Mouse (Mus musculus): ENCODE data around the gene Nup153. TPM values are rescaled to one million over a fixed set of nuclear protein-coding genes. Genes with fewer than 3 reads are reported as not detected.
A peak's percentile ranks its signal among the peaks of the same experiment; 100 is the strongest.

The Nup153 gene
- total and polyA plus RNA-seq, 2 experiments = 25.0 to 28.8 TPM

GRCm38 (mm10) chr13:46736479-46736865 lies 8.7 kb upstream of the Nup153 start:
- no peaks in the 10 kb centered on the region for H3K36me3 ChIP-seq (ENCODE audit: control insufficient read depth, insufficient read depth, low read length)
- no peaks in the 10 kb centered on the region for H3K27me3 ChIP-seq (ENCODE audit: control insufficient read depth, insufficient read depth, low read length)
- peak overlapping the region; percentile 26 for H3K27ac ChIP-seq (replicated peaks; ENCODE audit: insufficient read depth, low read depth, low read length)
- peak overlapping the region; percentile 47 for H3K9ac ChIP-seq (ENCODE audit: low read depth, low read length)
- no peak for TF ChIP-seq CTCF (IDR thresholded peaks at IDR 0.05; ENCODE audit: low read depth, low read length)
- no peak for TF ChIP-seq POLR2A (IDR thresholded peaks at IDR 0.05; ENCODE audit: extremely low read depth, insufficient read depth, low read length)
- no peaks in the 10 kb centered on the region; the same call in 1 of the 2 replicates for H3K4me1 ChIP-seq (ENCODE audit: control insufficient read depth, insufficient read depth, low read length)
- peak; percentile 29 for DNase-seq (ENCODE audit: extremely low read depth, low read depth, low spot score)
- H3K79me2 ChIP-seq (ENCODE audit: control insufficient read depth, insufficient read depth, low read length) = no peaks in the 10 kb centered on the region
- H3K4me3 ChIP-seq (ENCODE audit: insufficient read depth, low read depth, low read length) = peak overlapping the region; percentile 51
- WGBS = 1% methylated on average over 12 of the region's 12 CpGs

GRCm38 (mm10) chr13:46735808-46736478 lies 8.2 kb upstream of the Nup153 start:
- Histone ChIP-seq H3K4me1 (ENCODE audit: control insufficient read depth, insufficient read depth, low read length) (no peaks in the 10 kb centered on the region; the same call in 1 of the 2 replicates), H3K9ac (ENCODE audit: low read depth, low read length) (peak overlapping the region; percentile 47), H3K4me3 (ENCODE audit: insufficient read depth, low read depth, low read length) (peak overlapping the region; percentile 51), H3K27ac (replicated peaks; ENCODE audit: insufficient read depth, low read depth, low read length) (peak overlapping the region; percentile 26), H3K36me3 (ENCODE audit: control insufficient read depth, insufficient read depth, low read length) (no peaks in the 10 kb centered on the region), H3K27me3 (ENCODE audit: control insufficient read depth, insufficient read depth, low read length) (no peaks in the 10 kb centered on the region), H3K79me2 (ENCODE audit: control insufficient read depth, insufficient read depth, low read length) (no peaks in the 10 kb centered on the region)
- 1% methylated on average over 20 of the region's 20 CpGs for WGBS
- DNase-seq (ENCODE audit: extremely low read depth, low read depth, low spot score) = peak; percentile 61
- TF ChIP-seq POLR2A (IDR thresholded peaks at IDR 0.05; ENCODE audit: extremely low read depth, insufficient read depth, low read length) = no peak
- no peak for TF ChIP-seq CTCF (IDR thresholded peaks at IDR 0.05; ENCODE audit: low read depth, low read length)

- peak; percentile 43 for DNase-seq (ENCODE audit: extremely low read depth, low read depth, low spot score)
- TF ChIP-seq POLR2A (IDR thresholded peaks at IDR 0.05; ENCODE audit: extremely low read depth, insufficient read depth, low read length) (no peak), CTCF (IDR thresholded peaks at IDR 0.05; ENCODE audit: low read depth, low read length) (no peak)
- Histone ChIP-seq H3K9ac (ENCODE audit: low read depth, low read length) (peak overlapping the region; percentile 47), H3K79me2 (ENCODE audit: control insufficient read depth, insufficient read depth, low read length) (no peaks in the 10 kb centered on the region), H3K4me3 (ENCODE audit: insufficient read depth, low read depth, low read length) (peak overlapping the region; percentile 51; the same call in 1 of the 2 replicates), H3K4me1 (ENCODE audit: control insufficient read depth, insufficient read depth, low read length) (no peaks in the 10 kb centered on the region; the same call in 1 of the 2 replicates), H3K27me3 (ENCODE audit: control insufficient read depth, insufficient read depth, low read length) (no peaks in the 10 kb centered on the region), H3K36me3 (ENCODE audit: control insufficient read depth, insufficient read depth, low read length) (no peaks in the 10 kb centered on the region), H3K27ac (replicated peaks; ENCODE audit: insufficient read depth, low read depth, low read length) (peak overlapping the region; percentile 8)
- WGBS = 22% methylated on average over 11 of the region's 11 CpGs
These were observed 7.6 kb upstream of the Nup153 start for GRCm38 (mm10) chr13:46735219-46735807.

- no peaks in the 10 kb centered on the region for H3K36me3 ChIP-seq (ENCODE audit: control insufficient read depth, insufficient read depth, low read length)
- no peak for DNase-seq (ENCODE audit: extremely low read depth, low read depth, low spot score)
- TF ChIP-seq POLR2A (IDR thresholded peaks at IDR 0.05; ENCODE audit: extremely low read depth, insufficient read depth, low read length) (no peak), CTCF (IDR thresholded peaks at IDR 0.05; ENCODE audit: low read depth, low read length) (no peak)
- no peaks in the 10 kb centered on the region for H3K27me3 ChIP-seq (ENCODE audit: control insufficient read depth, insufficient read depth, low read length)
- no peak overlapping the region for H3K9ac ChIP-seq (ENCODE audit: low read depth, low read length)
- peaks cover 4% of the 10 kb centered on the region; the same call in 1 of the 2 replicates for H3K79me2 ChIP-seq (ENCODE audit: control insufficient read depth, insufficient read depth, low read length)
- H3K4me3 ChIP-seq (ENCODE audit: insufficient read depth, low read depth, low read length) = no peak overlapping the region
- H3K4me1 ChIP-seq (ENCODE audit: control insufficient read depth, insufficient read depth, low read length) = peaks cover 7% of the 10 kb centered on the region; the same call in 1 of the 2 replicates
- no peak overlapping the region for H3K27ac ChIP-seq (replicated peaks; ENCODE audit: insufficient read depth, low read depth, low read length)
- 88% methylated on average over 2 of the region's 2 CpGs for WGBS
These were observed 2.3 kb upstream of the Nup153 start for GRCm38 (mm10) chr13:46729998-46730397.

GRCm38 (mm10) chr13:46728411-46728810 lies 671 bp upstream of the Nup153 start:
- TF ChIP-seq POLR2A (IDR thresholded peaks at IDR 0.05; ENCODE audit: extremely low read depth, insufficient read depth, low read length) = no peak
- TF ChIP-seq CTCF (IDR thresholded peaks at IDR 0.05; ENCODE audit: low read depth, low read length) = no peak
- Histone ChIP-seq H3K36me3 (ENCODE audit: control insufficient read depth, insufficient read depth, low read length) (no peaks in the 10 kb centered on the region), H3K4me1 (ENCODE audit: control insufficient read depth, insufficient read depth, low read length) (peaks cover 11% of the 10 kb centered on the region), H3K27me3 (ENCODE audit: control insufficient read depth, insufficient read depth, low read length) (no peaks in the 10 kb centered on the region), H3K9ac (ENCODE audit: low read depth, low read length) (peak overlapping the region; percentile 57), H3K27ac (replicated peaks; ENCODE audit: insufficient read depth, low read depth, low read length) (peak overlapping the region; percentile 66), H3K79me2 (ENCODE audit: control insufficient read depth, insufficient read depth, low read length) (peaks cover 11% of the 10 kb centered on the region; the same call in 1 of the 2 replicates), H3K4me3 (ENCODE audit: insufficient read depth, low read depth, low read length) (peak overlapping the region; percentile 72)
- WGBS = 8% methylated on average over 5 of the region's 5 CpGs
- peak; percentile 60 for DNase-seq (ENCODE audit: extremely low read depth, low read depth, low spot score)

All from liver, adult 2 months (tissue).